Mouse (Mus musculus) testis, postnatal 14 days (tissue): Measurements from ENCODE around the gene Prr7.

ENCODE experiments used
- DNase-seq: peaks from one replicate; pipeline ENCODE4 v3.0.0; 2021; ENCODE audit warnings: low spot score

Gene Prr7

GRCm38 (mm10) chr13:55507877-55508276 is 43.8 kb downstream of the Prr7 start:
- no peak for DNase-seq

GRCm38 (mm10) chr13:55508531-55508930 is 44.5 kb downstream of the Prr7 start:
- DNase-seq, result no peak

GRCm38 (mm10) chr13:55510332-55510667 is 46.2 kb downstream of the Prr7 start:
- DNase-seq, result no peak

GRCm38 (mm10) chr13:55510668-55511491 is 46.8 kb downstream of the Prr7 start:
- DNase-seq, result peak; percentile 55

- DNase-seq, result no peak
Observed at GRCm38 (mm10) chr13:55511492-55511861, 47.4 kb downstream of the Prr7 start.

GRCm38 (mm10) chr13:55512379-55513031 is 48.4 kb downstream of the Prr7 start:
- no peak for DNase-seq

GRCm38 (mm10) chr13:55513111-55513748 is 49.2 kb downstream of the Prr7 start, which contains the start of gene Pdlim7:
Gene Pdlim7 (minus strand): TSS chr13:55513676.
- DNase-seq, result peak; percentile 87

- DNase-seq, result no peak
Observed at GRCm38 (mm10) chr13:55513828-55514227, 49.8 kb downstream of the Prr7 start.

- DNase-seq, result peak; percentile 79
Observed at GRCm38 (mm10) chr13:55516955-55517354, 52.9 kb downstream of the Prr7 start.

GRCm38 (mm10) chr13:55519606-55520005 is 55.5 kb downstream of the Prr7 start:
- no peak for DNase-seq

- no peak for DNase-seq
Observed at GRCm38 (mm10) chr13:55522730-55523129, 58.7 kb downstream of the Prr7 start.
